Mouse (Mus musculus) midbrain, embryonic 10.5 days (tissue): ENCODE measurements around the gene Plekhs1. TPM values are rescaled to one million over a fixed set of nuclear protein-coding genes. Genes with fewer than 3 reads are reported as not detected.

Source experiments
- DNase-seq: peaks from one replicate; pipeline ENCODE4 v3.0.0-alpha.2; 2017; ENCODE audit warnings: low spot score
- H3K27ac ChIP-seq: fragments of 300-500 bp; sonication (generic); replicated peaks from 2 replicates; pipeline ENCODE4 v1.5.1; 2016; ENCODE audit warnings: mild to moderate bottlenecking
- H3K27me3 ChIP-seq: fragments of 300-500 bp; sonication (generic); 2 replicates; pipeline ENCODE4 v1.6.1; 2016; ENCODE audit warnings: low read depth, mild to moderate bottlenecking; ENCODE audit not compliant: poor library complexity, severe bottlenecking
- H3K36me3 ChIP-seq: fragments of 300-500 bp; sonication (generic); 2 replicates; pipeline ENCODE4 v1.6.1; 2016; ENCODE audit warnings: mild to moderate bottlenecking, moderate library complexity
- H3K4me1 ChIP-seq: fragments of 300-500 bp; sonication (generic); 2 replicates; pipeline ENCODE4 v1.6.1; 2016
- H3K4me3 ChIP-seq: fragments of 300-500 bp; sonication (generic); 2 replicates; pipeline ENCODE4 v1.5.1; 2016; ENCODE audit warnings: mild to moderate bottlenecking, moderate library complexity
- H3K9me3 ChIP-seq: fragments of 300-500 bp; sonication (generic); replicated peaks from 2 replicates; pipeline ENCODE4 v1.6.1; 2016; ENCODE audit warnings: mild to moderate bottlenecking
- WGBS: fragments of 180-500 bp; shearing (Covaris S2); methylation state at CpG from one replicate; pipeline ENCODE4 v1.1.7; 2016; 5-methylcytosine and 5-hydroxymethylcytosine counted together
- polyA plus RNA-seq: library from polyadenylated mRNA; unstranded; fragments of >200 nt; fragmentation: Nextera tagmentation; extraction: Ambion mirVana; gene quantifications from 2 replicates; pipeline ENCODE4 v1.2.1, GENCODE M21; 2016

Plekhs1 gene
- polyA plus RNA-seq, 1 experiment from 2014 or later: not detected

- H3K27ac ChIP-seq: no peak overlapping the region
- 85% methylated on average over 4 of the region's 4 CpGs for WGBS
- H3K4me3 ChIP-seq: no peak overlapping the region
- H3K36me3 ChIP-seq: no peaks in the 10 kb centered on the region
- no peak for DNase-seq
- H3K4me1 ChIP-seq: no peaks in the 10 kb centered on the region
- no peaks in the 10 kb centered on the region for H3K9me3 ChIP-seq
- peaks cover 12% of the 10 kb centered on the region for H3K27me3 ChIP-seq
Measured at GRCm38 (mm10) chr19:56462786-56463185, 1.3 kb downstream of the Plekhs1 start.

GRCm38 (mm10) chr19:56466486-56466885 is 5.0 kb downstream of the Plekhs1 start:
- WGBS: 88% methylated on average over 8 of the region's 8 CpGs
- no peaks in the 10 kb centered on the region for H3K27me3 ChIP-seq
- no peak for DNase-seq

DNA sequence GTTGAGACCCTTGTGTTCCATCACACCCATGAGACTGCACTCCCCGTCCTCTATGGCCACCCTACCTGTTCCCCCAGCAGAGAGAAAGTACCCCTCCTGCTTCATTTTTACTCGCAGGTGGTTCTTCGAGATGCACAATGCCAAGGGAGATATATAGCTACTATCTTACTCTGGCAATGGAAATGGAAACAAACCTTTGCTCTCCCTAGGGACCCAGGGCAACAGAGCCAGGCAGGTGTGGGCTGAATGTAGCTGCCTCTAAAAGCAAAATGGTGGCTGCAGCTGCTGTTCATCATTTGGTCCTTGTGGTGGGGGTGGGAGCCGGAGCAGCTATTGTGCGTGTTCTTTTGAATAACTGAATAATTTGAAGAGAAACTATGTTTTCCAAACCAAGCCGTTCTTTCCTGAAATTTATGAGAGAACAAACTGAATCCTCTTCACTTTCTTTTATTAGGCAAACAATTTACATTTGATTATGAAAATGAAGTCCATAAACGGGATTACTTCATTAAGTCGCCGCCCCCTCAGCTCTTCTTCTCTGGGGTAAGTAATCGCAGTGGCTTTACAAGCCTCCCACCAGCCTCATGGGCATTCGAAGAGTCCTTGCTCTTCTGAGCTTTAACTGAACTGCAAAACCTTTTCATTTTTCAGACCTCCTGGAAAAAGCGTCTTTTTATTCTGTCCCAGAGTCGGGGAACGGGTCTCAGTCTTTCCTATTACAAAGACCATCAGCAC is 9.0 kb downstream of the Plekhs1 start:
- Histone ChIP-seq H3K9me3 (no peaks in the 10 kb centered on the region), H3K4me3 (no peak overlapping the region)
- WGBS: 89% methylated on average over 14 of the region's 14 CpGs

More at GRCm38 (mm10) chr19:56466486-56466885, 5.0 kb downstream of the Plekhs1 start:
- no peak overlapping the region for H3K4me3 ChIP-seq
- peaks cover 3% of the 10 kb centered on the region; the same call in 1 of the 2 replicates for H3K4me1 ChIP-seq
- no peak overlapping the region for H3K27ac ChIP-seq
- H3K36me3 ChIP-seq: no peaks in the 10 kb centered on the region
- H3K9me3 ChIP-seq: no peaks in the 10 kb centered on the region

GRCm38 (mm10) chr19:56471934-56472333 is 10.5 kb downstream of the Plekhs1 start:
- Histone ChIP-seq H3K27me3 (0 out of 2 replicates have a peak, but pooled peaks cover 9% of the 10 kb centered on the region), H3K9me3 (no peaks in the 10 kb centered on the region), H3K27ac (no peak overlapping the region), H3K4me1 (peaks cover 24% of the 10 kb centered on the region), H3K36me3 (no peaks in the 10 kb centered on the region), H3K4me3 (no peak overlapping the region)
- DNase-seq: no peak
- WGBS: 82% methylated on average over 10 of the region's 10 CpGs

More for the DNA sequence above, 9.0 kb downstream of the Plekhs1 start:
- Histone ChIP-seq H3K36me3 (no peaks in the 10 kb centered on the region), H3K27ac (no peak overlapping the region), H3K4me1 (peaks cover 21% of the 10 kb centered on the region), H3K27me3 (0 out of 2 replicates have a peak, but pooled peaks cover 5% of the 10 kb centered on the region)
- no peak for DNase-seq

DNA sequence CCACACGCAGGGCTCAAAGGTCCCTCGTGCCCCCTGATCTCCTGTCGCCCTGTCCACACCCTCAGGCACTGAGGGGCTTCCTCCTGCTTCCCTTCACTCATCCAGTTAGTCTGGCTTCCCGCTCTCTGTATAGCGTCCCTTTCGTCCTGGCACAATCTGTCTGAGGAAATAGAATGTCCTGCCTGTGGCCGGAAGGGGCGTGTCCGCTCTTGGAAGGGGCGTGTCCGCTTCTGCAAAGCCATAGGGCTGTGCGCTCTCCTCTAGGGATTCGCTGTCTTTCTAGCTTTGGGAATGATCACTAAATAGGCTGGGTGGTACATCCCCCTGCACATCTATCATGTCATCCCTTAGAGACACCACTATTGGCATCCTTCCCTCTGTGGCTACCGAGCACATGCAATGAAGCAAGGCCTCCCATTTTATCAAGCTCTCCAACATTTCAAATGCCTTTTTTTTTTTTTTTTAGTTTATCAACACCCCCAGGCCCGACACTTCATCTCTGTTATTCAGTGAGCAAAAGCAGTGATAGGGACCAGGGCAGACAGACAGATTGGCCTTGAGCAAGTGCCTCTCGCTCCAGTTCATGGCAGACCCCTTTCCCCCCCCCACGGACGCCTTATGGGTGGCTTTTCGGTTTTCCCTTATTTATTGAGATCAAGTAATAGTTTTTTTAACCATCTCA is 13.6 kb downstream of the Plekhs1 start:
- no peaks in the 10 kb centered on the region for H3K9me3 ChIP-seq
- H3K27me3 ChIP-seq: peaks cover 9% of the 10 kb centered on the region; the same call in 1 of the 2 replicates
- peak overlapping the region; percentile 5; the same call in 1 of the 2 replicates for H3K4me3 ChIP-seq
- 63% methylated on average over 19 of the region's 19 CpGs for WGBS
- peaks cover 35% of the 10 kb centered on the region for H3K4me1 ChIP-seq
- peak; percentile 21 for DNase-seq
- H3K36me3 ChIP-seq: no peaks in the 10 kb centered on the region
- H3K27ac ChIP-seq: no peak overlapping the region

- no peaks in the 10 kb centered on the region for H3K9me3 ChIP-seq
- no peaks in the 10 kb centered on the region for H3K36me3 ChIP-seq
- H3K27me3 ChIP-seq: peaks cover 9% of the 10 kb centered on the region; the same call in 1 of the 2 replicates
- H3K27ac ChIP-seq: no peak overlapping the region
- H3K4me1 ChIP-seq: peaks cover 32% of the 10 kb centered on the region
- WGBS: 46% methylated on average over 2 of the region's 2 CpGs
- no peak overlapping the region for H3K4me3 ChIP-seq
- no peak for DNase-seq
Measured at GRCm38 (mm10) chr19:56476546-56476945, 15.1 kb downstream of the Plekhs1 start.

- Histone ChIP-seq H3K4me1 (peaks cover 28% of the 10 kb centered on the region), H3K4me3 (no peak overlapping the region), H3K9me3 (no peaks in the 10 kb centered on the region), H3K27ac (no peak overlapping the region), H3K27me3 (peaks cover 10% of the 10 kb centered on the region; the same call in 1 of the 2 replicates), H3K36me3 (no peaks in the 10 kb centered on the region)
- 85% methylated on average over 5 of the region's 5 CpGs for WGBS
- no peak for DNase-seq
Measured at GRCm38 (mm10) chr19:56477253-56477652, 15.8 kb downstream of the Plekhs1 start.

- Histone ChIP-seq H3K4me3 (no peak overlapping the region), H3K27me3 (peaks cover 12% of the 10 kb centered on the region; the same call in 1 of the 2 replicates), H3K27ac (no peak overlapping the region), H3K9me3 (no peaks in the 10 kb centered on the region), H3K36me3 (no peaks in the 10 kb centered on the region), H3K4me1 (peaks cover 28% of the 10 kb centered on the region)
- DNase-seq: no peak
- WGBS: 41% methylated on average over 3 of the region's 3 CpGs
Measured at GRCm38 (mm10) chr19:56477832-56478231, 16.4 kb downstream of the Plekhs1 start.

GRCm38 (mm10) chr19:56484630-56485375 is 23.4 kb downstream of the Plekhs1 start:
- peak overlapping the region; percentile 61 for H3K27ac ChIP-seq
- H3K9me3 ChIP-seq: no peaks in the 10 kb centered on the region
- H3K4me3 ChIP-seq: no peak overlapping the region
- H3K4me1 ChIP-seq: peaks cover 22% of the 10 kb centered on the region
- no peak for DNase-seq
- H3K36me3 ChIP-seq: no peaks in the 10 kb centered on the region
- 0 out of 2 replicates have a peak, but pooled peaks cover 4% of the 10 kb centered on the region for H3K27me3 ChIP-seq
- 63% methylated on average over 13 of the region's 13 CpGs for WGBS

DNA sequence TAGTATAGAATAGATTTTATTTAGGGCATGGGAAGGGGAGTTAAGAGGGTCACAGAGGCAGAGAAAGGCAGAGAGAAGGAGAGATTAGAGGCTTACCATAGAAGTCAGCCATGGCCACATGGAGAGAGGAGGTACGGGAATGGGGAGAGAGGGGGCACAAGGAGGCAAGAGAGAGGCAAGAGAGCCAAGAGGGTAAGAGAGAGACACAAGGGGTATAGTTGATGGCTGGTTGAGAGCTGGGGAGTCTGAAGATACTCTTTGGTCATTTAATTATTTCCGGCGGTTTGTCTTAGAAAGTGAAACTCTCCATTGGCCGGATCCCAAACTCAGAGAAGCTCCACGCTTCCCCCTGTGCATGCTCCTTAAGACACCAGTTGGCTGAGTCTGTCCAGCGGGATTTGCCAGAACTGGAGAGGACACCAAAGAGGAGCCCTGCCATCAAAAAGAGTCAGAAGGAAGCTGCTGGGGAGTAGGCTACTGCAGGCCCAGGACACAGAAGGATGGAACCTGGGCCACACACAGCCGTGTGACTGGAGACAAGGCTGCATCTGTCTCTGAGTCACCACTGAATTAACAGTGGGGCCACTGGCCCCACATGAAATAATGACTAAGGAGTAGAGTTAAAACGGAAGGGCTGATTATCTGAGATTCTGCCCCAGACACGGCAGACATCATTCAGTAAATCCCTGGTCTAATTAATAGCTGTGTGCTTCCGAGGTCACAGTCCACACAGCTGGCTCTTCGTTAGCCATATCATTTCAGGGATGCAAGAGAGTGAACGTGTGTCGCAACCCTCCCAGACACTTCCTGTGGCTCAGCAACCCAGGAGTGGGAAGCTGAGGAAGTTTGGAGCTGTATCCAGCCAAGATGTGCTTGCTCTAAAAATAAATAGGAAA is 24.2 kb downstream of the Plekhs1 start:
- 74% methylated on average over 13 of the region's 13 CpGs for WGBS

GRCm38 (mm10) chr19:56486926-56487325 is 25.5 kb downstream of the Plekhs1 start:
- Histone ChIP-seq H3K27me3 (0 out of 2 replicates have a peak, but pooled peaks cover 4% of the 10 kb centered on the region), H3K4me3 (no peak overlapping the region), H3K4me1 (peaks cover 22% of the 10 kb centered on the region), H3K36me3 (no peaks in the 10 kb centered on the region), H3K9me3 (no peaks in the 10 kb centered on the region), H3K27ac (no peak overlapping the region)
- WGBS: 87% methylated on average over 7 of the region's 7 CpGs
- DNase-seq: no peak

More for the DNA sequence above, 24.2 kb downstream of the Plekhs1 start:
- Histone ChIP-seq H3K4me3 (no peak overlapping the region), H3K27me3 (0 out of 2 replicates have a peak, but pooled peaks cover 4% of the 10 kb centered on the region), H3K36me3 (no peaks in the 10 kb centered on the region), H3K9me3 (no peaks in the 10 kb centered on the region), H3K4me1 (peaks cover 22% of the 10 kb centered on the region), H3K27ac (peak overlapping the region; percentile 61)
- DNase-seq: no peak
